Comparison of ENCODE assay signal across 10 mouse cellular contexts in genomic region chr5:110232346-110232745, GRCm38 (mm10). TPM values are rescaled to one million over a fixed set of nuclear protein-coding genes. Genes with fewer than 3 reads are reported as not detected.
DNase-seq lines count a peak whose midpoint lies in the region; ATAC-seq and TF ChIP-seq lines count a peak whose summit lies in the region.
"Had no signal": no experiment of that assay in that cellular context is flagged by ENCODE, and none has a peak within 500 bp of the region (broad histone marks: within the 10 kb centered on the region; RNA-seq: fewer than 3 reads in every experiment).

No protein-coding gene starts in this region.

- peaks cover 20% of the 10 kb centered on the region for H3K4me1 ChIP-seq in hindbrain, embryonic 10.5 days (replicated peaks)
- H3K4me1 ChIP-seq in hindbrain, embryonic 11.5 days (replicated peaks; ENCODE audit: control insufficient read depth, insufficient read depth, low read length) = no peaks in the 10 kb centered on the region
- H3K4me1 ChIP-seq in embryonic facial prominence, embryonic 12.5 days = peaks cover 17% of the 10 kb centered on the region
- H3K4me1 ChIP-seq in thymus, adult 2 months (replicated peaks; ENCODE audit: control insufficient read depth, insufficient read depth, low read length) = peaks cover 3% of the 10 kb centered on the region

- no peak overlapping the region; the same call in 1 of the 2 replicates for H3K4me2 ChIP-seq in hindbrain, embryonic 11.5 days (replicated peaks; ENCODE audit: low read depth, low read length)
- H3K4me2 ChIP-seq in embryonic facial prominence, embryonic 12.5 days (replicated peaks) = peak overlapping the region; percentile 72

- WGBS in hindbrain, embryonic 10.5 days = 94% methylated on average over 6 of the region's 6 CpGs
- 88% methylated on average over 6 of the region's 6 CpGs for WGBS in hindbrain, embryonic 11.5 days
- 87% methylated on average over 6 of the region's 6 CpGs for WGBS in embryonic facial prominence, embryonic 12.5 days
- 20% methylated on average over 6 of the region's 6 CpGs for WGBS in thymus, adult 2 months

- H3K36me3 ChIP-seq in hindbrain, embryonic 10.5 days = peaks cover 39% of the 10 kb centered on the region
- peaks cover 7% of the 10 kb centered on the region; the same call in 1 of the 2 replicates for H3K36me3 ChIP-seq in hindbrain, embryonic 11.5 days (ENCODE audit: control insufficient read depth, insufficient read depth, low read length)
- H3K36me3 ChIP-seq in embryonic facial prominence, embryonic 12.5 days = peaks cover 22% of the 10 kb centered on the region
- H3K36me3 ChIP-seq in thymus, adult 2 months (ENCODE audit: control insufficient read depth, insufficient read depth, low read length) = peaks cover 20% of the 10 kb centered on the region

- no peak overlapping the region for H3K27ac ChIP-seq in hindbrain, embryonic 10.5 days
- H3K27ac ChIP-seq in hindbrain, embryonic 11.5 days (ENCODE audit: low read depth, low read length) = no peak overlapping the region
- no peak overlapping the region for H3K27ac ChIP-seq in embryonic facial prominence, embryonic 12.5 days
- H3K27ac ChIP-seq in thymus, adult 2 months (ENCODE audit: control insufficient read depth, insufficient read depth, low read length) = no peak overlapping the region

- no peak for TF ChIP-seq POLR2A in thymus, adult 2 months (IDR thresholded peaks at IDR 0.05; ENCODE audit: control insufficient read depth, extremely low read depth, insufficient read depth, low read length, poor library complexity)

- H3K9me3 ChIP-seq in hindbrain, embryonic 10.5 days = no peaks in the 10 kb centered on the region
- no peaks in the 10 kb centered on the region for H3K9me3 ChIP-seq in hindbrain, embryonic 11.5 days (ENCODE audit: control insufficient read depth, low read length)
- H3K9me3 ChIP-seq in embryonic facial prominence, embryonic 12.5 days = no peaks in the 10 kb centered on the region

- no peak for ATAC-seq in hindbrain, embryonic 11.5 days (ENCODE audit: low FRiP score)
- no peak for ATAC-seq in embryonic facial prominence, embryonic 12.5 days (ENCODE audit: insufficient number of reproducible peaks, insufficient read depth, low FRiP score, low TSS enrichment)
- ATAC-seq: inflammation-experienced regulatory T-cells, adult 6 months; Patski had no signal

- no peaks in the 10 kb centered on the region for H3K27me3 ChIP-seq in hindbrain, embryonic 10.5 days (ENCODE audit: insufficient read depth, poor library complexity, severe bottlenecking)
- no peaks in the 10 kb centered on the region for H3K27me3 ChIP-seq in hindbrain, embryonic 11.5 days (ENCODE audit: control insufficient read depth, insufficient read depth, low read length)
- no peaks in the 10 kb centered on the region for H3K27me3 ChIP-seq in embryonic facial prominence, embryonic 12.5 days
- H3K27me3 ChIP-seq in thymus, adult 2 months (ENCODE audit: control insufficient read depth, insufficient read depth, low read length) = no peaks in the 10 kb centered on the region
- H3K27me3 ChIP-seq: Patski had no signal

- no peak for DNase-seq in hindbrain, embryonic 10.5 days (ENCODE audit: low spot score)
- no peak for DNase-seq in hindbrain, embryonic 11.5 days (ENCODE audit: low spot score)
- peak; percentile 39 to 51 for DNase-seq in B cell, adult 2 months
- peak; percentile 3 for DNase-seq in lung, postnatal 25 days (ENCODE audit: low spot score)
- DNase-seq in cerebellum, postnatal 4 days (ENCODE audit: low spot score in 2 of 2) = no peak
- no peak for DNase-seq in thymus, adult 2 months
- no peak for DNase-seq in adrenal gland, postnatal 25 days

- no peak for TF ChIP-seq CTCF in thymus, adult 2 months (IDR thresholded peaks at IDR 0.05; ENCODE audit: borderline replicate concordance, control insufficient read depth, extremely low read depth, insufficient read depth, low read length, poor library complexity)

- H3K9ac ChIP-seq in hindbrain, embryonic 11.5 days (ENCODE audit: low read depth, low read length) = no peak overlapping the region
- H3K9ac ChIP-seq in embryonic facial prominence, embryonic 12.5 days = no peak overlapping the region

- H3K4me3 ChIP-seq in hindbrain, embryonic 10.5 days = peak overlapping the region; percentile 95; the same call in 1 of the 2 replicates
- no peak overlapping the region for H3K4me3 ChIP-seq in hindbrain, embryonic 11.5 days (ENCODE audit: low read depth, low read length)
- no peak overlapping the region for H3K4me3 ChIP-seq in embryonic facial prominence, embryonic 12.5 days
- H3K4me3 ChIP-seq in thymus, adult 2 months (ENCODE audit: control insufficient read depth, insufficient read depth, low read length) = no peak overlapping the region

RNA-seq across cellular contexts. Expression of gene Ankle2, which starts 1.5 kb away (rescaled TPM):
- polyA plus RNA-seq in hindbrain, embryonic 10.5 days (2016; fragmentation: Nextera tagmentation; extraction: Ambion mirVana) = 29.6 and 30.4 TPM in 2 replicates
- polyA plus RNA-seq in hindbrain, embryonic 11.5 days (2014; fragmentation: Nextera tagmentation; extraction: Ambion mirVana) = 38.7 and 46.5 TPM in 2 replicates
- polyA plus RNA-seq in embryonic facial prominence, embryonic 12.5 days (2016; fragmentation: Nextera tagmentation; extraction: Ambion mirVana) = 39.4 and 41.3 TPM in 2 replicates
- 12.9 and 13.5 TPM in 2 replicates for polyA plus RNA-seq in thymus, adult 2 months (2012; rRNA removed)
- 38.7 and 52.6 TPM in 2 replicates for total RNA-seq in adrenal gland, postnatal 25 days (2021)

RNA-seq across cellular contexts. Expression of gene Pgam5, which starts 37.4 kb away (rescaled TPM):
- polyA plus RNA-seq in hindbrain, embryonic 10.5 days (2016; fragmentation: Nextera tagmentation; extraction: Ambion mirVana) = 92.7 and 98.0 TPM in 2 replicates
- 88.9 and 94.3 TPM in 2 replicates for polyA plus RNA-seq in hindbrain, embryonic 11.5 days (2014; fragmentation: Nextera tagmentation; extraction: Ambion mirVana)
- 80.7 TPM in 2 replicates for polyA plus RNA-seq in embryonic facial prominence, embryonic 12.5 days (2016; fragmentation: Nextera tagmentation; extraction: Ambion mirVana)
- polyA plus RNA-seq in thymus, adult 2 months (2012; rRNA removed) = 38.0 and 40.8 TPM in 2 replicates
- total RNA-seq in adrenal gland, postnatal 25 days (2021) = 44.7 and 49.8 TPM in 2 replicates

RNA-seq across cellular contexts. Expression of gene Pxmp2, which starts 53.6 kb away (rescaled TPM):
- 12.1 and 14.4 TPM in 2 replicates for polyA plus RNA-seq in hindbrain, embryonic 10.5 days (2016; fragmentation: Nextera tagmentation; extraction: Ambion mirVana)
- 7.9 and 10.0 TPM in 2 replicates for polyA plus RNA-seq in hindbrain, embryonic 11.5 days (2014; fragmentation: Nextera tagmentation; extraction: Ambion mirVana)
- 7.1 and 9.0 TPM in 2 replicates for polyA plus RNA-seq in embryonic facial prominence, embryonic 12.5 days (2016; fragmentation: Nextera tagmentation; extraction: Ambion mirVana)
- polyA plus RNA-seq in thymus, adult 2 months (2012; rRNA removed) = 3.5 and 4.7 TPM in 2 replicates
- total RNA-seq in adrenal gland, postnatal 25 days (2021) = 9.4 and 10.7 TPM in 2 replicates

RNA-seq across cellular contexts. Expression of gene Pole, which starts 53.8 kb away (rescaled TPM):
- 33.4 and 44.2 TPM in 2 replicates for polyA plus RNA-seq in hindbrain, embryonic 10.5 days (2016; fragmentation: Nextera tagmentation; extraction: Ambion mirVana)
- polyA plus RNA-seq in hindbrain, embryonic 11.5 days (2014; fragmentation: Nextera tagmentation; extraction: Ambion mirVana) = 28.5 and 30.1 TPM in 2 replicates
- polyA plus RNA-seq in embryonic facial prominence, embryonic 12.5 days (2016; fragmentation: Nextera tagmentation; extraction: Ambion mirVana) = 35.3 and 40.5 TPM in 2 replicates
- 27.5 and 36.4 TPM in 2 replicates for polyA plus RNA-seq in thymus, adult 2 months (2012; rRNA removed)
- 6.2 and 8.0 TPM in 2 replicates for total RNA-seq in adrenal gland, postnatal 25 days (2021)

RNA-seq across cellular contexts. Expression of gene Golga3, which starts 55.8 kb away (rescaled TPM):
- 17.2 and 19.5 TPM in 2 replicates for polyA plus RNA-seq in hindbrain, embryonic 10.5 days (2016; fragmentation: Nextera tagmentation; extraction: Ambion mirVana)
- 21.0 and 26.0 TPM in 2 replicates for polyA plus RNA-seq in hindbrain, embryonic 11.5 days (2014; fragmentation: Nextera tagmentation; extraction: Ambion mirVana)
- 26.7 and 28.3 TPM in 2 replicates for polyA plus RNA-seq in embryonic facial prominence, embryonic 12.5 days (2016; fragmentation: Nextera tagmentation; extraction: Ambion mirVana)
- 11.5 and 12.3 TPM in 2 replicates for polyA plus RNA-seq in thymus, adult 2 months (2012; rRNA removed)
- 33.8 and 40.1 TPM in 2 replicates for total RNA-seq in adrenal gland, postnatal 25 days (2021)

Comparison
In these comparisons a context has a peak if more than half of its experiments do, and no peak if none do; other contexts are left out.
1. DNase-seq: peak in B cell, adult 2 months (2 of 2) and lung, postnatal 25 days (single experiment); none in hindbrain, embryonic 10.5 days (single experiment), hindbrain, embryonic 11.5 days (single experiment), cerebellum, postnatal 4 days (0 of 2), thymus, adult 2 months (single experiment) and adrenal gland, postnatal 25 days (single experiment).